Mouse (Mus musculus): ENCODE results near the gene Foxn4. TPM values are rescaled to one million over a fixed set of nuclear protein-coding genes. Genes with fewer than 3 reads are reported as not detected.

Gene Foxn4
- polyA plus RNA-seq, 1 experiment from 2014 or later = 0.68 TPM

DNA sequence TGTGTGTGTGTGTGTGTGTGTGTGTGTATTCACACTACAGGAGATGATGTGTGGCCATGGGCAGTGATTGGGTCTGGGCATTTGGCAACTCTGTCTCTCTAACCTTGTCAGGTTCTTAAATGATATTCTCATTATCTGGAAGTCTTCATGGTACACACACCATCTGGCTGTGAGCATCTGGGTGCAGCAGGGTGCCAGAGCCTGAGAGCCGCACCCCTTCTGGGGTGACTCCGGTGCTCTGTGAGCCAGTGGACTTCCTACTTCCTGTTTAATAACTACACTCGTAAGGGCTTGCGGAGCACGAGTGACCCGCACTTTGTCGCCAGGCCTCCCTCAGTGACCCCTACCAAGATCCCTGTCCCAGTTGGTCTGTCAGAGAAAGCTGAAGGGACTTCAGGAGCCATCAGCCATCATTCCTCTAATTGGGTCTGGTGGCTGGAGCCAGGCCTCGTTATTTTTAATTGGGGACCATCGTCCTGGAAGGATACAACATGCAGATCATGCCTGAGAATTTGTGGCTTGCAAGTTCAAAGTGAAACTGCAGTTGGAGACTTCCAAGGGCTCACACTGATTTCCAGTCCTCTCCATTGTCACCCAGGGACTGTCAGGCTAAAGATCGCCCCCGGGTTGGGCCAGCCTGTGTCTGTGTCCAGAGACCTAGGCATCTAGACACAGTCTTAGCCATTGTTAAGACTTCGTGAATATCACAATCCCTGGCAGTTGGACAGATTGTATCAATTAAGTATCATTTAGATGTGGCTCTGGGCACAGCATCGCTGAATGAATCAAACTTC is 11.2 kb upstream of the Foxn4 start:
- 16% methylated on average over 13 of the region's 13 CpGs for WGBS
- Histone ChIP-seq H3K27me3 (replicated peaks; ENCODE audit: control insufficient read depth, insufficient read depth, low read length) (0 out of 2 replicates have a peak, but pooled peaks cover 3% of the 10 kb centered on the region), H3K9ac (replicated peaks; ENCODE audit: low read depth, low read length) (no peak overlapping the region), H3K4me3 (replicated peaks; ENCODE audit: low read length) (no peak overlapping the region), H3K4me1 (replicated peaks; ENCODE audit: control insufficient read depth, insufficient read depth, low read length) (peaks cover 8% of the 10 kb centered on the region), H3K9me3 (ENCODE audit: control insufficient read depth, low read length) (no peaks in the 10 kb centered on the region), H3K4me2 (ENCODE audit: low read length) (no peak overlapping the region), H3K36me3 (ENCODE audit: control insufficient read depth, insufficient read depth) (no peaks in the 10 kb centered on the region), H3K27ac (ENCODE audit: low read length) (peak overlapping the region; percentile 54; the same call in 1 of the 2 replicates)
- peak; percentile 82 for ATAC-seq

DNA sequence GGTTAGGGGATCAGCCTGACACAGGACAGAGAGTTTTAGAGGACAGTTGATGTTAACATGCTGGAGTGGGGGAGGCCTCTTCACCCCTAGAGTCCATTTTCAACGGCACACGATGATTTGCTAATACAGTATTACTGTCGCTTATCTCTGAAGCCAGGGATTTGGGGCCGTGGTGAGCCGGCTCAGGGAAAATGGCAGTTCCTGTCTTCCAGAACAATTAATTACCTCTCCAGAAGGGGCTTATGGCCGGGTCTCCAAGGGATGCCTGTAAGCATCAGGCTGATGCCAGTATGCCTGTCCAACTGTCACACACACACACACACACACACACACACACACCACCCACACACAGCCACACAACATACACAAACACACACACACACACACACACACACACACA is 8.7 kb upstream of the Foxn4 start:
- Histone ChIP-seq H3K9me3 (ENCODE audit: control insufficient read depth, low read length) (no peaks in the 10 kb centered on the region), H3K36me3 (ENCODE audit: control insufficient read depth, insufficient read depth) (no peaks in the 10 kb centered on the region), H3K9ac (replicated peaks; ENCODE audit: low read depth, low read length) (no peak overlapping the region), H3K4me1 (replicated peaks; ENCODE audit: control insufficient read depth, insufficient read depth, low read length) (peaks cover 8% of the 10 kb centered on the region; the same call in 1 of the 2 replicates), H3K27ac (ENCODE audit: low read length) (no peak overlapping the region), H3K4me2 (ENCODE audit: low read length) (no peak overlapping the region), H3K27me3 (replicated peaks; ENCODE audit: control insufficient read depth, insufficient read depth, low read length) (peaks cover 12% of the 10 kb centered on the region; the same call in 1 of the 2 replicates), H3K4me3 (replicated peaks; ENCODE audit: low read length) (no peak overlapping the region)
- WGBS = 58% methylated on average over 6 of the region's 6 CpGs
- no peak for ATAC-seq

DNA sequence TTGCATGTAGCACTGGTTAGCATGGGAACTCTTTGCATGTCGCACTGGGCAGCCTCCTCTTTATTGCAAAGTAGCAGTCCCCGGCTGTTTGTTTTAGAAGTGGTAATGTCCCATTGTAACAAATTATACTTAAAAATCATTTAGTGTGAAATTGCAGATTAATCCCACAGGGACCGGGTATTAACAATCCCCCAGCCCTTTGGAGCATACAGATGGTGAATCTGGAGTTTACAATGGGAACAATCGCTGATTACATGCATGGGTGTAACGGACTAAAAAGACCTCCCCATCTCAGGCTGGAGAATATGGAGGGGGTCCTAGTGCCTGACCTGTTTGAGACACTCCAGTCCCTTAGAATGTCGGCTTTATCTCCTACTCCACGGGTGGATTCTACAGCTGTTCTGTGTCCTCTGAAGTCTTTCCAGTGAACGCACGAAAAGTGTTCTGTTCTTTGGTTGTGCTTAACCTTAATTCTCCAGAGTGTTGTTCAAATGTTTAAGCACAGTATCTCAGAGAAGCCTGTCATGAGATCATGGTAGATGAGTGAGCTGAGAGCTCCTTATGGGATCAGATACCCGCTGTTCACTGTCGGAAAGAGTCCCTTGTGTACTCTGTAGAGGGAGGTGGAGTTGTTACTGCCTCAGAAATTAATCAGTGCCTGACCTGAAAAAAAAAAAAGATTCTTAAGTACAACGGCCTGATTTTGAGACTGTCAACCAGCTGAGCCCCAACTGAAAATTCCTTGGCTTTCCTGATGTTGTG is 6.0 kb upstream of the Foxn4 start:
- H3K9me3 ChIP-seq (ENCODE audit: control insufficient read depth, low read length) = no peaks in the 10 kb centered on the region
- H3K36me3 ChIP-seq (ENCODE audit: control insufficient read depth, insufficient read depth) = no peaks in the 10 kb centered on the region
- no peak; the same call in 1 of the 2 replicates for ATAC-seq
- peaks cover 5% of the 10 kb centered on the region; the same call in 1 of the 2 replicates for H3K4me1 ChIP-seq (replicated peaks; ENCODE audit: control insufficient read depth, insufficient read depth, low read length)
- no peak overlapping the region for H3K4me3 ChIP-seq (replicated peaks; ENCODE audit: low read length)
- no peak overlapping the region; the same call in 1 of the 2 replicates for H3K27ac ChIP-seq (ENCODE audit: low read length)
- WGBS = 16% methylated on average over 12 of the region's 12 CpGs
- H3K27me3 ChIP-seq (replicated peaks; ENCODE audit: control insufficient read depth, insufficient read depth, low read length) = peaks cover 38% of the 10 kb centered on the region
- H3K4me2 ChIP-seq (ENCODE audit: low read length) = peak overlapping the region; percentile 23; the same call in 1 of the 2 replicates
- H3K9ac ChIP-seq (replicated peaks; ENCODE audit: low read depth, low read length) = no peak overlapping the region; the same call in 1 of the 2 replicates

DNA sequence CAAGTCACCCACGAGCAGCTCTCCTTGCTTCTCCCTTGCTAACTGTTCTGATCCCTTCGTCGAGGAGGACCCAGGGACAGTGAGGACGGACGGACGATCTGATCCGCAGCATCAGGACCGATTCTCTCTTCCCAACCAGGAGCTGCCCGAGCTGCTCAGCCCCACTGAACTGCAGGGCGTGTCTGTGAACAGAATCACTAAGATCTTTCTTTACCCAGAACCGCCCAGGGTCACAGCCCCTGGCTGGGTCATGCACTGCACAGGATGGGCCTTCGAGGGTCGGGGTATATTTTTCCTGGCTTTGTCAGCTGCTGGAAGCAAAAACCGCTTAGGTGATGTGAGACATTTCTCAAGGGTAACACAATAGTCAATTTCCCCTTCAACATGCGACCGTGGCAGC is 2.4 kb upstream of the Foxn4 start:
- Histone ChIP-seq H3K4me2 (ENCODE audit: low read length) (no peak overlapping the region), H3K4me3 (replicated peaks; ENCODE audit: low read length) (no peak overlapping the region), H3K27me3 (replicated peaks; ENCODE audit: control insufficient read depth, insufficient read depth, low read length) (peaks cover 65% of the 10 kb centered on the region), H3K9ac (replicated peaks; ENCODE audit: low read depth, low read length) (no peak overlapping the region), H3K4me1 (replicated peaks; ENCODE audit: control insufficient read depth, insufficient read depth, low read length) (peaks cover 18% of the 10 kb centered on the region), H3K9me3 (ENCODE audit: control insufficient read depth, low read length) (no peaks in the 10 kb centered on the region), H3K36me3 (ENCODE audit: control insufficient read depth, insufficient read depth) (no peaks in the 10 kb centered on the region), H3K27ac (ENCODE audit: low read length) (no peak overlapping the region)
- no peak for ATAC-seq
- WGBS = 13% methylated on average over 16 of the region's 16 CpGs

DNA sequence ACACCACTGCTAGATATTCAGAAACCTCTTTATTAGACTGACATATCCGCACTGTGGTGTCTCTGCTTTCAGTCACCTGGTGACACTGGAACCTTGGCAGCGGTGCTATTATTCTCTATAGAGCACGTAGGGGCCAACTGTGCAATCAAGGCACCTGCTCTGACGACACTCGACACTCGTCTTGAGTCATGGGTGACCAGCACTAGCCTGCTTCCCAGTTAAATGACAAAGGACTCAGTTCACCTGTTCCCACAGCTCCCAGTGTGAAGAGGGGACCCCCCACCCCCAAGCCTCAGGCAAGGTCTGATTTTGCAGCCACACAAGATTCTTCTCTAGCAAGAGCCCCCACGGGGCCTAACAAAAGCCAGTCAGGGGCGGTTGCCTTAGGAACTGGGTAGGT is 1.7 kb upstream of the Foxn4 start:
- 6% methylated on average over 8 of the region's 8 CpGs for WGBS
- no peak overlapping the region for H3K27ac ChIP-seq (ENCODE audit: low read length)
- H3K4me1 ChIP-seq (replicated peaks; ENCODE audit: control insufficient read depth, insufficient read depth, low read length) = peaks cover 18% of the 10 kb centered on the region
- no peak overlapping the region for H3K4me3 ChIP-seq (replicated peaks; ENCODE audit: low read length)
- H3K9me3 ChIP-seq (ENCODE audit: control insufficient read depth, low read length) = no peaks in the 10 kb centered on the region
- no peaks in the 10 kb centered on the region for H3K36me3 ChIP-seq (ENCODE audit: control insufficient read depth, insufficient read depth)
- H3K9ac ChIP-seq (replicated peaks; ENCODE audit: low read depth, low read length) = no peak overlapping the region
- no peak overlapping the region for H3K4me2 ChIP-seq (ENCODE audit: low read length)
- ATAC-seq = no peak
- H3K27me3 ChIP-seq (replicated peaks; ENCODE audit: control insufficient read depth, insufficient read depth, low read length) = peaks cover 69% of the 10 kb centered on the region

DNA sequence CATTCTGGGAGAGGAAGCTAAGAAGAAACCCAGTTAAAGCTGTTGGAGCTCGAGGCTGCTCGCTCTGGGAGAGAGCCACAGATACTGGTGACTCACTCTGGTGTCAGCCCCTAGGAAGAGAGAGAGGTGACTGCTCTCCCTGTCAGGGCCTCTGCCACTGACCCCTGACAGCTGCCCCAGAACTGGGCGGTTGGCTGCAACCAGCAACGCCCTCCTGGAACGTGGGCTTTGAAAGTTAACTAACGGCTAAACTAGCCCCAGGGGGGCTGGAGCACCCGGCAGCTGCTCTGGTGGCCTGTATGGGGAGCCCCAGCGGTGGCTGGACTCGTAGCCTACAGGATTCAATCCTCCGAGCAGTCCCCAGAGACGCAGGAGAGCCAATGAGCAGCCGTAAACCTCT is 3.6 kb downstream of the Foxn4 start:
- H3K4me1 ChIP-seq (replicated peaks; ENCODE audit: control insufficient read depth, insufficient read depth, low read length) = peaks cover 16% of the 10 kb centered on the region
- H3K4me2 ChIP-seq (ENCODE audit: low read length) = no peak overlapping the region
- no peak for ATAC-seq
- H3K36me3 ChIP-seq (ENCODE audit: control insufficient read depth, insufficient read depth) = no peaks in the 10 kb centered on the region
- WGBS = 21% methylated on average over 12 of the region's 12 CpGs
- no peak overlapping the region for H3K9ac ChIP-seq (replicated peaks; ENCODE audit: low read depth, low read length)
- H3K9me3 ChIP-seq (ENCODE audit: control insufficient read depth, low read length) = no peaks in the 10 kb centered on the region
- peaks cover 44% of the 10 kb centered on the region for H3K27me3 ChIP-seq (replicated peaks; ENCODE audit: control insufficient read depth, insufficient read depth, low read length)
- no peak overlapping the region for H3K27ac ChIP-seq (ENCODE audit: low read length)
- no peak overlapping the region for H3K4me3 ChIP-seq (replicated peaks; ENCODE audit: low read length)

DNA sequence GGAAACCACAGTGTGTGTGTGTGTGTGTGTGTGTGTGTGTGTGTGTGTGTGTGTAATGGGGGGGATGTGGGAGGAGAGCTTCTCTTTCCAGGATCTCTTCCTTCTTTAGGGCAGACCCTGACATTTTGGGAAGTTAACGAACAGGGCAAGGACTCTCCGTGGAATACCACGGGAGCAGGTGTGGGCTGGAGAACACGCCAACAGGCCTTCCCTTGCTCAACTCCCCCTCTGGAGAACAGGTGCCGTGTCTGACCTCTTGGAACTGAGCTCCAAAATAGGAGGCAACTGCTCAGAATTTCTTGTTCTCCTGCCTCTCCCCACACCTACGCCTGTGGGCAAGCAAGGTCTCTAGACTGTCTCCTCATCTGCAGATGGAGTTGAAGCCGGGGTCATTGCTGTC is 4.1 kb downstream of the Foxn4 start:
- Histone ChIP-seq H3K27me3 (replicated peaks; ENCODE audit: control insufficient read depth, insufficient read depth, low read length) (peaks cover 40% of the 10 kb centered on the region), H3K9ac (replicated peaks; ENCODE audit: low read depth, low read length) (no peak overlapping the region), H3K27ac (ENCODE audit: low read length) (no peak overlapping the region), H3K9me3 (ENCODE audit: control insufficient read depth, low read length) (no peaks in the 10 kb centered on the region), H3K4me3 (replicated peaks; ENCODE audit: low read length) (no peak overlapping the region), H3K36me3 (ENCODE audit: control insufficient read depth, insufficient read depth) (no peaks in the 10 kb centered on the region), H3K4me2 (ENCODE audit: low read length) (no peak overlapping the region), H3K4me1 (replicated peaks; ENCODE audit: control insufficient read depth, insufficient read depth, low read length) (peaks cover 16% of the 10 kb centered on the region)
- 72% methylated on average over 7 of the region's 7 CpGs for WGBS
- no peak for ATAC-seq

DNA sequence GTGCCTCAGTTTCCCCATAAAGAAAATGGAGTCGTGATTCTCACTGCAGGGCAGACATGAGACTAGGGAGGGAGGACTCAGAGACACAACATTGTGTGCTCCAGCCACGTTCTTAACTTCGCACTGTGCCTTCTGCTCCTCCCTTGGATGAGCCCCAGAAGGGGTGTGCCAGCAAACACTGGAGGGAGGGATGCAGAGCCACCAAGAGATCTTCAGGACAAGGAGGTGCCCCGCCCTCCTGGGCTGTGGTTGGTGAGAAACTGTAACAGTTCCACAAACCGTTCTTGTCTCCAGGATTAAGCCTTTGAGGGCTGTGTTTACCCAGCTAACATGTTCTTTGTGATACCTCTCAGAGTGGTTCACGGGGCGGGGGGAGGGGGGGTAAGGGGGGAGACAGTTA is 5.0 kb downstream of the Foxn4 start:
- no peak overlapping the region for H3K9ac ChIP-seq (replicated peaks; ENCODE audit: low read depth, low read length)
- no peak overlapping the region for H3K4me2 ChIP-seq (ENCODE audit: low read length)
- ATAC-seq = peak; percentile 61
- no peak overlapping the region for H3K27ac ChIP-seq (ENCODE audit: low read length)
- H3K4me1 ChIP-seq (replicated peaks; ENCODE audit: control insufficient read depth, insufficient read depth, low read length) = peaks cover 13% of the 10 kb centered on the region
- H3K4me3 ChIP-seq (replicated peaks; ENCODE audit: low read length) = no peak overlapping the region
- H3K9me3 ChIP-seq (ENCODE audit: control insufficient read depth, low read length) = no peaks in the 10 kb centered on the region
- peaks cover 31% of the 10 kb centered on the region for H3K27me3 ChIP-seq (replicated peaks; ENCODE audit: control insufficient read depth, insufficient read depth, low read length)
- no peaks in the 10 kb centered on the region for H3K36me3 ChIP-seq (ENCODE audit: control insufficient read depth, insufficient read depth)
- WGBS = 23% methylated on average over 7 of the region's 7 CpGs

DNA sequence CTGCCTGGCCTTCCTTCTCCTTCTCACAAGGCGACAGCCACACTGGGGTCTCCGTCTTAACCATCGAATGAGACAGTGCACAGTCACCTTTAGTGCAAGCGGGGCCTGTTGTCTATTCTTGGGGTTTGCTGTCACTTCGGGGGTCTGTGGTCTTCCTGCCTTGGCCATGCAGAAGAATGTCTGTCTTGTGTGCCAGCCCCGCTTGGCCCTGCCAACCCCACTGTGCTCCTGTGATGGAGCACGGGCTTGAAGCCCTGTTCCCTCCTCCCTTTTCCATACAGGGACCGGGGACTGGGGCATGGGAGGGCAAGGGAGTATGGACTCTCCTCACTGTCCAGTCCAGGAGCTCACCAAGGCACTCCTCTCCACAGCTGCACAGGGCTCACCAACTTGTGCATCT is 8.8 kb downstream of the Foxn4 start:
- no peak overlapping the region for H3K4me2 ChIP-seq (ENCODE audit: low read length)
- H3K27ac ChIP-seq (ENCODE audit: low read length) = no peak overlapping the region
- WGBS = 83% methylated on average over 8 of the region's 8 CpGs
- H3K36me3 ChIP-seq (ENCODE audit: control insufficient read depth, insufficient read depth) = no peaks in the 10 kb centered on the region
- no peak overlapping the region for H3K4me3 ChIP-seq (replicated peaks; ENCODE audit: low read length)
- no peak for ATAC-seq
- H3K4me1 ChIP-seq (replicated peaks; ENCODE audit: control insufficient read depth, insufficient read depth, low read length) = peaks cover 8% of the 10 kb centered on the region
- no peak overlapping the region for H3K9ac ChIP-seq (replicated peaks; ENCODE audit: low read depth, low read length)
- 0 out of 2 replicates have a peak, but pooled peaks cover 3% of the 10 kb centered on the region for H3K9me3 ChIP-seq (ENCODE audit: control insufficient read depth, low read length)
- H3K27me3 ChIP-seq (replicated peaks; ENCODE audit: control insufficient read depth, insufficient read depth, low read length) = peaks cover 3% of the 10 kb centered on the region; the same call in 1 of the 2 replicates

All from forebrain, embryonic 16.5 days (tissue).